Mouse (Mus musculus) forebrain, embryonic 13.5 days (tissue): Measurements from ENCODE around the gene Ino80d. TPM values are rescaled to one million over a fixed set of nuclear protein-coding genes. Genes with fewer than 3 reads are reported as not detected.
A peak's percentile ranks its signal among the peaks of the same experiment; 100 is the strongest.

Experiments used
- ATAC-seq: fragments of 200-750 bp; cut with Nextera tagmentation; 2 replicates; pipeline ENCODE4 v1.8.0; 2017
- H3K27ac ChIP-seq: fragments of 300-500 bp; sonication (generic); 2 replicates; pipeline ENCODE4 v1.5.1; 2015; ENCODE audit warnings: inconsistent platforms, mild to moderate bottlenecking, moderate library complexity
- H3K27me3 ChIP-seq: fragments of 300-500 bp; sonication (generic); 2 replicates; pipeline ENCODE4 v1.6.1; 2015; ENCODE audit warnings: mild to moderate bottlenecking, inconsistent platforms
- H3K36me3 ChIP-seq: fragments of 300-500 bp; sonication (generic); 2 replicates; pipeline ENCODE4 v1.6.1; 2015; ENCODE audit warnings: mild to moderate bottlenecking, inconsistent platforms; ENCODE audit not compliant: poor library complexity, severe bottlenecking
- H3K4me1 ChIP-seq: fragments of 300-500 bp; sonication (generic); 2 replicates; pipeline ENCODE4 v1.6.1; 2015; ENCODE audit warnings: inconsistent platforms
- H3K4me2 ChIP-seq: fragments of 300-500 bp; sonication (generic); 2 replicates; pipeline ENCODE4 v1.6.1; 2015; ENCODE audit warnings: inconsistent platforms, mild to moderate bottlenecking, moderate library complexity
- H3K4me3 ChIP-seq: fragments of 300-500 bp; sonication (generic); 2 replicates; pipeline ENCODE4 v1.5.1; 2015; ENCODE audit warnings: mild to moderate bottlenecking, inconsistent platforms
- H3K9ac ChIP-seq: fragments of 300-500 bp; sonication (generic); 2 replicates; pipeline ENCODE4 v1.6.1; 2015; ENCODE audit warnings: mild to moderate bottlenecking, inconsistent platforms
- H3K9me3 ChIP-seq: fragments of 300-500 bp; sonication (generic); replicated peaks from 2 replicates; pipeline ENCODE4 v1.6.1; 2016; ENCODE audit warnings: inconsistent platforms
- WGBS: fragments of 180-500 bp; shearing (Covaris S2); methylation state at CpG from one replicate; pipeline ENCODE4 v1.1.7; 2015; 5-methylcytosine and 5-hydroxymethylcytosine counted together
- polyA plus RNA-seq: library from polyadenylated mRNA; unstranded; fragments of >200 nt; fragmentation: Nextera tagmentation; extraction: Ambion mirVana; gene quantifications from 2 replicates; pipeline ENCODE4 v1.2.1, GENCODE M21; 2015

Ino80d gene
- polyA plus RNA-seq, 1 experiment from 2014 or later: 10.0 TPM

DNA sequence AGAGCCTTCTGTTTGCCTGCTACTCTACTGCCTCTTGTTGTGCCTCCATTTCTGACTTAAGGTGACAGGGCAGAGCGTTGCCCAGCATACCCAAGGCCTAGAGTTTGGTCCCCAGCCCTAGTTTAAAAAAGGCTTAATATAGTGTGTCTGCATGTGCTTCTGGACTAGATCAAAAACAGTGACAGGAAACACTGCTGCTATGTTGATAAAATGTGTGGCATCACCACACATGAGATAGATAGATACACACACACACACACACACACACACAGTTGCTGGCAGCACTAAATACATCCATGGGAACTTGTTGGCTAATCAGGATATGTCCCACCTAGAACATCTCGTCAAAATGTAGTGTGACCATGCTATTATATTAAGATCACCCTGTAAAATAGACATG, 5.9 kb upstream of the Ino80d start:
- Histone ChIP-seq H3K36me3 (peaks cover 62% of the 10 kb centered on the region), H3K27ac (no peak overlapping the region), H3K4me1 (peaks cover 13% of the 10 kb centered on the region), H3K4me2 (no peak overlapping the region), H3K9ac (no peak overlapping the region), H3K4me3 (no peak overlapping the region), H3K27me3 (no peaks in the 10 kb centered on the region), H3K9me3 (no peaks in the 10 kb centered on the region)
- WGBS: 93% methylated on average over 2 of the region's 2 CpGs
- no peak for ATAC-seq

DNA sequence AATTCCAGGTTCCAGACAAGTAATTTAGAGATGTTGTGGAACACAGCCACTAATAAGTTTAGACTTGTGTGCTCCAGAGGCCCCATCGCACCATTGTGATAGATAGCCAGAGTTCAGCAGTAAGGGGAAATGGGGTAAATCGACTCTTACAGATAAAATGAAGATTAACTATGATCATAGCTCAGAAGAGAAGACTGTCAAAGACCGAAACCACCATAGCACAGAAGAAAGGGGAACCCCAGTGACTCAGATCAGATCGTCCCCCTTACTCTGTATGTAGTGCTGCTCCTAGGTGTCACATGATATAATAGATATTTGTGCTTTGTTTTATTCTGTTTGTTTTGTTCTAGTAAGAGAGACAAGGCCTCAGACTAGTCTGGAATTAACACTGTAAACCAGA, 5.2 kb upstream of the Ino80d start:
- WGBS: 92% methylated on average over 4 of the region's 4 CpGs
- no peaks in the 10 kb centered on the region for H3K27me3 ChIP-seq
- H3K36me3 ChIP-seq: peaks cover 56% of the 10 kb centered on the region
- peaks cover 19% of the 10 kb centered on the region for H3K4me1 ChIP-seq
- no peak overlapping the region for H3K27ac ChIP-seq
- H3K9ac ChIP-seq: no peak overlapping the region
- H3K4me3 ChIP-seq: no peak overlapping the region
- no peak for ATAC-seq
- H3K9me3 ChIP-seq: no peaks in the 10 kb centered on the region
- H3K4me2 ChIP-seq: no peak overlapping the region

DNA sequence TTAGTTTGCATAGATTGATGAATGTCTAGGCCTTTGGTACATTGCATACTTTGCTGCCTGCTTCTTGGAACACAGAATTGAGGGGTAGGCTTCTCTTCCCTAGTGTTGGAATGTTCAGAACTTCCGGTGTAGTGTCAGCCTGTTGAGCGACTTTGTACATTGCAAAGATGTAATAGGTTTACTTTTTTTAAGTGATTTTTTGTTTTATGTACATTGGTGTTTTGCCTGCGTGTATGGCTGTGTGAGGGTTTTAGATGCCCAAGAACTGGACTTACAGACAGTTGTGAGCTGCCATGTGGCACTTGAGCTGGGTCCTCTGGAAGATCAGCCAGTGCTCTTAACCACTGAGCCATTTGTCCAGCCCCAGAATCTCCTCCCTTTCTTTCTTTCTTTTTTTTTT, 1.1 kb upstream of the Ino80d start:
- H3K4me2 ChIP-seq: peak overlapping the region; percentile 94
- H3K4me3 ChIP-seq: peak overlapping the region; percentile 88
- peak overlapping the region; percentile 100 for H3K9ac ChIP-seq
- no peak for ATAC-seq
- no peak overlapping the region for H3K27ac ChIP-seq
- H3K4me1 ChIP-seq: peaks cover 35% of the 10 kb centered on the region
- peaks cover 21% of the 10 kb centered on the region for H3K36me3 ChIP-seq
- no peaks in the 10 kb centered on the region for H3K27me3 ChIP-seq
- 69% methylated on average over 3 of the region's 3 CpGs for WGBS
- H3K9me3 ChIP-seq: no peaks in the 10 kb centered on the region

DNA sequence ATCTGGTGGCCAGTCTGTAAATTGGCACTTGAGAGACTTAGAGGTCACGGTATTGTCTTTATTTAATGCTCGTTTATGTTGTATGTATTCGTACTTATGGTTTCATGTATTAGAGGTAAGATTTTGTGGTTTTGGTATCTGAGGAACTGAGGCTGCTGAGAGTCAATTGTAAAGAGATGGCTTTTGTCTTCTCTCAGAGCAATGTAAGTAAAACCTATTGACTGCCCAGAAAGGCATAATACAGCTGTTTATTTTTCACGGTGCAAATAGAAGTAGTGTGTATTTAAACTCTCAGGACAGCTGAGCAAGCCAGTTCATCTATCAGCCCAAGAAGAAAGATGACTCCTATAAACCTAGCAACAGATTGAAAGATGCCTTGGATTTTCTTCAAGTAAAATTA, 629 bp upstream of the Ino80d start:
- no peak for ATAC-seq

DNA sequence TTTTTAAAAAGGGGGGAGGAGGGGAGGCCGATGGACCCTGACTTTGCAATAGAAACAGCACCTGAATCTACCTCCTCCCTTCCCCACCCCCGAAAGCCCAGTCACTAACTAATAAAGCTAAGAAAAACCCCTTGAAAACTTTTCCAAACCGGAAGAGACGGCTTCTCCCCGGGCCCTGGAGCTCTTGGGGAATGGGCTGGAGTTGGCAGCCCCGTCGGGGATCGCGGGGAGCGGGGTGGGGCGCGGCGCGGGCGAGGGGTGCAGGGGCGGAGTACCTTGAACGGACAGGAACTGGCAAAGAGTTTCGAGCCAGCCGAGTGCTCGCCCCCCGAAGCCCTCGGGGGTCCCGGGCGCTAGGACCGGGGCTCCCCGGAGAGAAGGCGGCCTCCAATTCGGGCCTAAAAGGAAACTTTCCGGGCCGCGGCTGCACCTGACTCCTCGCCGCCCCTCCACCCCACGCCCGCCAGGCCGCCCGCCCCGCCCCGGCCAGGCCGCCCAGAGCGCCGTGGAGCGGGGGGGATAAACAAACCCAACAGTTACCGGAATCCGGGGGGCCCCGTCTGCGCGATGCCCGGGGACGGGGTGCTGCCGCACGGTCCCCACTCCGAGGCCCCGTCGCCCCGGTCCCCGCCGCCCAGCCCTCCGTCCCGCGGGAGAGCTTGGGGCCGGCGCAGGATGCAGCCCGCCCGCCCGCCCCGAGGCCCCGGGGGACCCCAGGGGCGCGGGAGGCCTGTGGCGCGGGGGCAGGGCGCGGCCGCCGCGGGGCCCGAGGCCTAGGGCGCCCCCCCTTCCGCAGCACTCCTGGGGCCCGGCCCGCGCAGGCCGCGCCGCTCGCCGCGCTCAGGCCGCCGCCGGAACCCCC, 962 bp downstream of the Ino80d start:
- peak overlapping the region; percentile 88 for H3K4me3 ChIP-seq
- no peaks in the 10 kb centered on the region for H3K27me3 ChIP-seq
- WGBS: under 1% methylated on average over 41 of the region's 92 CpGs
- peaks cover 5% of the 10 kb centered on the region for H3K36me3 ChIP-seq
- peaks cover 45% of the 10 kb centered on the region for H3K4me1 ChIP-seq
- peak overlapping the region; percentile 99 for H3K27ac ChIP-seq
- peak overlapping the region; percentile 94 for H3K4me2 ChIP-seq
- no peaks in the 10 kb centered on the region for H3K9me3 ChIP-seq
- peak; percentile 65 for ATAC-seq
- peak overlapping the region; percentile 100 for H3K9ac ChIP-seq

More for the DNA sequence above, 629 bp upstream of the Ino80d start:
- H3K4me3 ChIP-seq: peak overlapping the region; percentile 88
- H3K9me3 ChIP-seq: no peaks in the 10 kb centered on the region
- no peaks in the 10 kb centered on the region for H3K27me3 ChIP-seq
- WGBS: 12% methylated on average over 4 of the region's 4 CpGs
- peaks cover 16% of the 10 kb centered on the region for H3K36me3 ChIP-seq
- H3K4me1 ChIP-seq: peaks cover 40% of the 10 kb centered on the region
- H3K9ac ChIP-seq: peak overlapping the region; percentile 100
- H3K4me2 ChIP-seq: peak overlapping the region; percentile 94
- peak overlapping the region; percentile 99 for H3K27ac ChIP-seq

DNA sequence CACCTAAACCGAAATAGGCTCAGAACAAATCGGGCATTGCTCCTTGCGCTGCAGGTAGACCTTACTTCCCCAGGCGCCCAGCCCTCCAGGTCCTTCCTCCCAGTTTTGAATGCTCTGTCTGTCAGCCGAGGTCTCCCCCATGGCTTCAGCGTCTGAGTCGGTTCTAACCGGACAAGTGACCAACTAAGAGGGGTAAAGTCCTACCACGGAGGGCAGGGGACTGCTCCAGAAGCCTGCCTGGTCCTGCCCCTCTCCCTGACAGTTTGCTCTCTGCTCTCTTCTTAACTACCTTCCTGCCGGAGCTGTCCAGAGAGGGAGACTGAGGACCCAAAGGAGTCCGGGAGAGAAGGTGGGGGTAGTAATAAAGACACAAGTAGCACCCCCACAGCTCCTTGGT, 1.6 kb downstream of the Ino80d start:
- Histone ChIP-seq H3K4me1 (peaks cover 45% of the 10 kb centered on the region), H3K9ac (peak overlapping the region; percentile 100), H3K27me3 (no peaks in the 10 kb centered on the region), H3K27ac (peak overlapping the region; percentile 99), H3K36me3 (no peaks in the 10 kb centered on the region), H3K9me3 (no peaks in the 10 kb centered on the region), H3K4me3 (peak overlapping the region; percentile 88), H3K4me2 (peak overlapping the region; percentile 94)
- WGBS: 3% methylated on average over 11 of the region's 11 CpGs
- ATAC-seq: no peak

DNA sequence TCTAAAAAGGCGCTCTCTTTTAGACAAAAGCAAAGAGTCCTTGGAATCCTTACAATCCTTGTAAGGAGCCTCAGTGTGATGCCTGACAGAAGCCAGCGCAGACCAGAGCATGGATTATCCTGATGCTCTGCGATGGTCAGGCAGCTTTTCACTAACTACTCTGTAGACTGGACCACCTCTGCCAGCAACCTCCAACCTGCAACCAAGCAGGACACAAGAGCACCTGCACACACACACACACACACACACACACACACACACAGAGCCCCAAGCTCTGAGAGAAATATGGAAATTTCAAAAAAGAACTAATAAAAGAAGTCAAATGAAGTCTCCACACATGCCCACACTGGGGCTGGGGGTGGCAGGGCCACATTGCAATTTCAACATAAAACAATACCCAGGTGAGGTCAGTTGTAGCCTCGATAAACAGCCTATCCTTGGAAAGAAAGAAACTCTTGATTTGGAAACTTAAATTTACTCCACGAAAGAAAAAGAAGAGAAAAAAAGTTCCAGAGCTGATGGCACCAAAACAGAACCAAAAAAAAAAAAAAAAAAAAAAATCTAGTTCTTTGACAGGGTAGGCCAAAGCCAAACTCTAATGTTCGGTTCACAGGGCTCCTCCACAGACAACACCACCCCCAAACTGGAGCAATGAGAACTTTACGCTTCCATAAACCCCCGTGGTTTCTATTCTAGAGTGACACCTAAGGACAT, 2.2 kb downstream of the Ino80d start:
- WGBS: 39% methylated on average over 8 of the region's 8 CpGs
- Histone ChIP-seq H3K4me1 (peaks cover 45% of the 10 kb centered on the region), H3K4me3 (peak overlapping the region; percentile 88), H3K27me3 (no peaks in the 10 kb centered on the region), H3K9me3 (no peaks in the 10 kb centered on the region), H3K36me3 (no peaks in the 10 kb centered on the region), H3K9ac (peak overlapping the region; percentile 100), H3K27ac (peak overlapping the region; percentile 99; the same call in 1 of the 2 replicates), H3K4me2 (peak overlapping the region; percentile 94)
- no peak for ATAC-seq

DNA sequence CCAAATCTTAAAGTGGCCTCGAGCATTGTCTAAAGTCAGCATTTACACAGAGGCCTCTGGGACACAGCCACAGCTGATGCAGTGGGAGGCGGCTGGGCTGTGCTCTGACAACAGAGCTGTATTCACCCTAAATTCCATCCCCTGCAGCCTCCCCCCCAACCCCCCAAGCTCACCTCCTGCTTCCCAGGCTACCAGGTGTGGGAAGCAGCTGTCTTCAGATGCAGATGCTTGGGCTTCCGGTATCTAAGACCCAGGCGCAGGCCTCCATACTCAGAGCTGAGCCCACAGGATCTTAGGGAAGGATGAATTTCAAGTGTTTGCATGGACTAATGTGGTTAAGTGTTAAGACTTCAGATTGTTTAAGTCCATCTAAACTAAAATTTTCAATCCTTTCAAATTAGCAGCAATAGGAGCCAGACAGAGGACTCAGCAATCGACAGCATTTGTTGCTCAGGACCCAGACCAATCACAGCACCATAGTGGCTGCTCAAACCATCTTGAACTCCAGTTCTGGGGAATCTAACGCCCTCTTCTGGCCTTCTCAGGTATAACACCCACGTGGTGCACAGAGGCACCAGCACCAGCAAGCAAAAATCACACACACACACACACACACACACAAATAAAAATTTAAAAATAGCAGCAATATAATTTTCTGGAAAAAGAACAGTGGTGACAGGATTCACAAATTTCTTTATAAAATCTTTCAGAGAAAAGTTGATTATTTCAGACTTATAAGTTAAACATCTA, 3.8 kb downstream of the Ino80d start:
- ATAC-seq: no peak
- no peaks in the 10 kb centered on the region for H3K27me3 ChIP-seq
- no peak overlapping the region for H3K4me2 ChIP-seq
- peaks cover 5% of the 10 kb centered on the region; the same call in 1 of the 2 replicates for H3K36me3 ChIP-seq
- peaks cover 35% of the 10 kb centered on the region for H3K4me1 ChIP-seq
- H3K9me3 ChIP-seq: no peaks in the 10 kb centered on the region
- no peak overlapping the region for H3K9ac ChIP-seq
- 54% methylated on average over 7 of the region's 7 CpGs for WGBS
- no peak overlapping the region for H3K4me3 ChIP-seq
- peak overlapping the region; percentile 36; the same call in 1 of the 2 replicates for H3K27ac ChIP-seq

DNA sequence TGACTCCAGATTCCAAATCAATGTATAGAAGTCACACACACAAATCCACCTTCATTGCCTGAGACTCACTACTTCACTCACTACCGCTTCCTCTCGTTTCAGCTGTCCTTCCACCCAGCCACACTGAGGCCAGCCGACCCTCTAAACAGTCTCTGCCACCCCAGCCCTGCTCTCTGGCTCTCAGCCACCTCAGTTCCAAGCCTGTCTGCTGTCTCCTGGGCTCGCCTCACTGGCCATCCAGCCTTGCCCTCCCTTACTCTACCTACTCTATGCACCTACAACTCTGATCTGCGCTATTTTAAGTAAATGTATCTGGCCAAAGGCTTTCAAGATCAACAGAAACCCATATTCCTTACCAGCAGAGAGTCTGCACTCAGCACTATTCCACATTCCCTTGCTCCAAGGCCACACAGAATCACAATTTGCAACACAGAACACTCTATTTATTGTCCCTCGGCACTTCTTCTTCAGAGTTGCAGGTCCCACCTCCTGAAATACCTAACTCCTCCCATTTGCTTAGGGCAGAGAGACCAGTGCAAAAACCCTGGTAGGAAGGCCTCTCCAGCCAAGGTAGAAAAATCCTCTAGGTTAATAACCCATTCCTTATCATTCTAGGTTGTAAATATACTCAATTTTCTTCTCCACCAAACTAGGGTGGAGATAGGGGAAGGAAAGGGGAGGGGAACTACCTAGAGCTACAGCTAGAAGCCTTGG, 6.7 kb downstream of the Ino80d start:
- Histone ChIP-seq H3K27me3 (no peaks in the 10 kb centered on the region), H3K9ac (no peak overlapping the region), H3K4me3 (no peak overlapping the region), H3K9me3 (no peaks in the 10 kb centered on the region), H3K27ac (no peak overlapping the region), H3K4me2 (no peak overlapping the region), H3K36me3 (peaks cover 26% of the 10 kb centered on the region), H3K4me1 (peaks cover 22% of the 10 kb centered on the region)
- WGBS: 88% methylated on average over 6 of the region's 6 CpGs
- no peak for ATAC-seq

DNA sequence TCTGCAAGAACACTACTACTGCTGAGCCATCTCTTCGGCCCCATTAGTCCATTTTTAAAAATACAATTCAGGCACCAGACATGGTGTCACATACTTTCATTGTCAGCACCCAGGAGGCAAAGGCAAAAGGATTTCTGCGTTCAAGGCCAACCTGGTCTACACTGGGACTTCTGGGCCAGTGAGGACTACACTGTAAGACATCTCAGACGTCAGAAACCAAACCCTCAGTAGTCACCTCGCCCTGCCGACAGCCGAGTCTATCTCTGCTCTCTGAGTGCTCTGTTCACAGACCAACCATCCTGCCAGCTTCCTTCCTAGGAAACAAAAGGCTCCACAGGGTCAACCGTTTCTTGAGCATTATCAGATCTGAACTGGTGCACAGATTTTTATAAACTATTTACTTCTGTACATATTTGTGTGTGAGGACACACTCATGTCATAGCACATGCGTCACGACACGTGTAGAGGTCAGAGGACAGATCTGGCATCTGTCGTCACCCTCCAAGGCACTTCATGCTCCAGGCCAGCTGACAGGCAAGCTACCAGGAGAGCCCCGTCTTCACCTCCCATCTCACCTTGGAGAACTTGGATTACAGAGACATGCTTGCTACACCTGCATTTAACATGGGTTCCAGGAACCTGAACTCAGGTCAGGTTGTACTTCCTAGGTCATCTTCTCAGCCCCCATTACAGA, 11.6 kb downstream of the Ino80d start:
- Histone ChIP-seq H3K9ac (no peak overlapping the region), H3K4me2 (no peak overlapping the region), H3K27ac (no peak overlapping the region), H3K4me3 (no peak overlapping the region), H3K4me1 (no peaks in the 10 kb centered on the region), H3K36me3 (peaks cover 67% of the 10 kb centered on the region), H3K27me3 (no peaks in the 10 kb centered on the region), H3K9me3 (no peaks in the 10 kb centered on the region)
- 95% methylated on average over 12 of the region's 12 CpGs for WGBS
- ATAC-seq: no peak

DNA sequence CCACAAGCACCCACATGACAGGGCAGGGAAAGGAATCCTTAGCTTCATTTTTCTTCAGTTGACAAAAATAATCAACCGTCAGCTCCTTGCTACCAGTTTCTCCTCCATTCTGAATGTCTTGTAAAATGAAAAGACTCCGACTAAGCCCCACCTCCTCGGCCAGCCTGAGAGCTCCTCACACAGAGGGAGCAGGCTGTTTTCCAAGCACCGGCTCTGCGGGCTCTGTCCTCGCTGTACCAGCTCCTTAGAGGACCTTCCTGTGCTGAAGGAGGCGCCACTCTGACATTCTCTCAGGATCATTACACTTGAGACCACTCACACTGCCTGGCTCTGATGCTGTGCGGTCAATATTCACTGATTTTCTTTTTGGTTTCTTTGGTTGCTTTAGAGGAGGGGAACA, 14.3 kb downstream of the Ino80d start:
- Histone ChIP-seq H3K4me2 (no peak overlapping the region), H3K4me3 (no peak overlapping the region), H3K27ac (no peak overlapping the region), H3K4me1 (no peaks in the 10 kb centered on the region), H3K36me3 (peaks cover 81% of the 10 kb centered on the region), H3K27me3 (no peaks in the 10 kb centered on the region), H3K9ac (no peak overlapping the region), H3K9me3 (no peaks in the 10 kb centered on the region)
- ATAC-seq: no peak
- 93% methylated on average over 8 of the region's 8 CpGs for WGBS
